Mouse (Mus musculus) heart, embryonic 16.5 days (tissue): ENCODE data around the gene Gsg1l. TPM values are rescaled to one million over a fixed set of nuclear protein-coding genes. Genes with fewer than 3 reads are reported as not detected.
A peak's percentile ranks its signal among the peaks of the same experiment; 100 is the strongest.

ENCODE experiments used
- ATAC-seq: fragments of 200-750 bp; cut with Nextera tagmentation; replicated peaks from 2 replicates; pipeline ENCODE4 v1.8.0; 2017; ENCODE audit warnings: moderate number of reproducible peaks; ENCODE audit not compliant: insufficient read depth, low FRiP score; ENCODE audit errors: extremely low read depth
- H3K27ac ChIP-seq: fragments of 300-500 bp; sonication (generic); 2 replicates; pipeline ENCODE4 v1.5.1; 2014; ENCODE audit warnings: mild to moderate bottlenecking, low read length, control low read depth, moderate library complexity
- H3K27me3 ChIP-seq: fragments of 300-500 bp; sonication (generic); 2 replicates; pipeline ENCODE4 v1.6.1; 2014; ENCODE audit warnings: low read length, mixed read lengths; ENCODE audit not compliant: control insufficient read depth, insufficient read depth
- H3K36me3 ChIP-seq: fragments of 300-500 bp; sonication (generic); 2 replicates; pipeline ENCODE4 v1.6.1; 2014; ENCODE audit not compliant: control insufficient read depth, insufficient read depth
- H3K4me1 ChIP-seq: fragments of 300-500 bp; sonication (generic); 2 replicates; pipeline ENCODE4 v1.6.1; 2014; ENCODE audit warnings: low read length, mixed read lengths; ENCODE audit not compliant: control insufficient read depth, insufficient read depth
- H3K4me2 ChIP-seq: fragments of 300-500 bp; sonication (generic); 2 replicates; pipeline ENCODE4 v1.6.1; 2014; ENCODE audit warnings: low read depth, mild to moderate bottlenecking, control low read depth, low read length
- H3K4me3 ChIP-seq: fragments of 300-500 bp; sonication (generic); 2 replicates; pipeline ENCODE4 v1.5.1; 2014; ENCODE audit warnings: mild to moderate bottlenecking, control low read depth, low read length
- H3K9ac ChIP-seq: fragments of 300-500 bp; sonication (generic); 2 replicates; pipeline ENCODE4 v1.6.1; 2014; ENCODE audit warnings: low read length, control low read depth
- H3K9me3 ChIP-seq: fragments of 300-500 bp; sonication (generic); replicated peaks from 2 replicates; pipeline ENCODE4 v1.6.1; 2016; ENCODE audit warnings: low read length; ENCODE audit not compliant: control insufficient read depth
- WGBS: fragments of 180-500 bp; shearing (Covaris S2); extraction: QIAGEN DNeasy Blood & Tissue Kit; methylation state at CpG from one replicate; pipeline ENCODE4 v1.1.7; 2014; 5-methylcytosine and 5-hydroxymethylcytosine counted together
- polyA plus RNA-seq: library from polyadenylated mRNA; unstranded; fragments of >200 nt; fragmentation: Nextera tagmentation; extraction: Ambion mirVana; gene quantifications from 2 replicates; pipeline ENCODE4 v1.2.1, GENCODE M21; 2015

Gene Gsg1l
- 7.5 and 7.9 TPM in 2 replicates for polyA plus RNA-seq

GRCm38 (mm10) chr7:126082286-126082741 lies at the start of gene Gsg1l:
TSS of gene Gsg1l (minus strand) at chr7:126082411.
- WGBS = under 1% methylated on average over 45 of the region's 49 CpGs
- H3K4me1 ChIP-seq = peaks cover 33% of the 10 kb centered on the region
- H3K4me2 ChIP-seq = peak within 1 kb of the TSS; percentile 96
- H3K27me3 ChIP-seq = peaks cover 43% of the 10 kb centered on the region
- H3K4me3 ChIP-seq = peak within 1 kb of the TSS; percentile 66
- peak; percentile 53 for ATAC-seq
- H3K9ac ChIP-seq = peak within 1 kb of the TSS; percentile 78
- H3K36me3 ChIP-seq = no peaks in the 10 kb centered on the region
- H3K27ac ChIP-seq = 0 out of 2 replicates have a peak within 1 kb of the TSS, but pooled peaks have one; percentile 3
- H3K9me3 ChIP-seq = no peaks in the 10 kb centered on the region

- Histone ChIP-seq H3K4me2 (no peak overlapping the region), H3K4me1 (peaks cover 28% of the 10 kb centered on the region), H3K9ac (no peak overlapping the region), H3K36me3 (peaks cover 31% of the 10 kb centered on the region), H3K27me3 (no peaks in the 10 kb centered on the region), H3K9me3 (no peaks in the 10 kb centered on the region), H3K27ac (no peak overlapping the region), H3K4me3 (no peak overlapping the region)
- ATAC-seq = no peak
- WGBS = 60% methylated on average over 2 of the region's 2 CpGs
Measured at GRCm38 (mm10) chr7:126127673-126128072, 45.5 kb upstream of the Gsg1l start.

DNA sequence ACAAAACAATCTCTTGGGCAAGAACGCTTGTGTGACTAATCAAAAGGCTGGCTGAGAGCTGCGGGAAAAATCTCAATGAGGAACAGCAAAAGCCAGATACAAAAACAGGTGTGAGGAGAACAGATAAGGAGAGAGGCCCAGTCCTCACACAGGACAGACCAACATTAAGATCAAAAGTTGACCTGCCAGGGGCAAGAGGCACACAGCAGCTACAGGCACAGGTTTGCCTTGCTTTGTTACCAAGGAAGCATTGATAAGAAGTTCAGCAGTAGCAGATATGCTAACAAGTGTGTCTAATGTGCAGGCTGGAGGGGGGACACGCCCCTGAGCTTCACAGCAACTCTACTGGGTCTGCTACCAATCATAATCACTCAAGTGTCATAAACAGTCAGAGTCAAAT lies 44.3 kb upstream of the Gsg1l start:
- no peak overlapping the region for H3K9ac ChIP-seq
- H3K27me3 ChIP-seq = no peaks in the 10 kb centered on the region
- no peak overlapping the region for H3K4me3 ChIP-seq
- peak overlapping the region; percentile 75 for H3K27ac ChIP-seq
- 32% methylated on average over 3 of the region's 3 CpGs for WGBS
- ATAC-seq = no peak; the same call in 1 of the 2 replicates
- H3K36me3 ChIP-seq = peaks cover 29% of the 10 kb centered on the region
- H3K4me1 ChIP-seq = peaks cover 33% of the 10 kb centered on the region
- H3K9me3 ChIP-seq = no peaks in the 10 kb centered on the region
- peak overlapping the region; percentile 20; the same call in 1 of the 2 replicates for H3K4me2 ChIP-seq

DNA sequence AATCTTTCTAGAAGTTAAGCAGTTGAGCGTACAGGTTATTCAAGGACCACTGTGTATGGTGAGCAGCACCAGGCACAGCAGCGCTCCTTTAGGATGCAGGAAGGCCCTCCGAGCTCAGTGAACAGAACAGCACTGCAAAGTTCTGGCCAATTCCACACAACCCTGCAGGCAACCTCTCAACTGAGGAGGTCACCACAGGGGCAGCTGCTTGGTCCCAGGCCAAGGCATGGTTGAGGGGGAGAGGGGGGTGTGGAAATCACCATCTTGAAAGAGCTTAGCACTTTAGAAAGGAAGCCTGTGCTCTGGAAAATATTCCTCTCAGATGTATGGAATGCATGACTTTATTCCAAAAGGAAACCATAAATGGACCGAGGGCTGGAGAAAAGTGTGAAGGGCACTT lies 39.3 kb upstream of the Gsg1l start:
- ATAC-seq = peak; percentile 78
- H3K9ac ChIP-seq = no peak overlapping the region
- no peaks in the 10 kb centered on the region for H3K27me3 ChIP-seq
- H3K4me3 ChIP-seq = no peak overlapping the region
- H3K4me2 ChIP-seq = no peak overlapping the region
- H3K27ac ChIP-seq = peak overlapping the region; percentile 69
- H3K36me3 ChIP-seq = peaks cover 35% of the 10 kb centered on the region
- whole genome bisulfite sequencing = 47% methylated on average over 4 of the region's 4 CpGs
- H3K4me1 ChIP-seq = peaks cover 27% of the 10 kb centered on the region
- no peaks in the 10 kb centered on the region for H3K9me3 ChIP-seq

- H3K27ac ChIP-seq = no peak overlapping the region
- no peak overlapping the region for H3K4me2 ChIP-seq
- H3K27me3 ChIP-seq = no peaks in the 10 kb centered on the region
- H3K4me3 ChIP-seq = no peak overlapping the region
- WGBS = 79% methylated on average over 6 of the region's 6 CpGs
- H3K9ac ChIP-seq = no peak overlapping the region
- no peaks in the 10 kb centered on the region for H3K9me3 ChIP-seq
- H3K36me3 ChIP-seq = peaks cover 41% of the 10 kb centered on the region
- H3K4me1 ChIP-seq = peaks cover 11% of the 10 kb centered on the region
- ATAC-seq = no peak
Measured at GRCm38 (mm10) chr7:126119819-126120218, 37.6 kb upstream of the Gsg1l start.

GRCm38 (mm10) chr7:126113263-126113662 lies 31.1 kb upstream of the Gsg1l start:
- Histone ChIP-seq H3K9ac (no peak overlapping the region), H3K27ac (no peak overlapping the region), H3K4me1 (no peaks in the 10 kb centered on the region), H3K4me2 (no peak overlapping the region), H3K36me3 (peaks cover 37% of the 10 kb centered on the region), H3K27me3 (no peaks in the 10 kb centered on the region), H3K9me3 (no peaks in the 10 kb centered on the region), H3K4me3 (no peak overlapping the region)
- no peak for ATAC-seq
- WGBS = 64% methylated on average over 4 of the region's 4 CpGs

GRCm38 (mm10) chr7:126111230-126111629 lies 29.0 kb upstream of the Gsg1l start:
- H3K27me3 ChIP-seq = no peaks in the 10 kb centered on the region
- H3K27ac ChIP-seq = no peak overlapping the region
- H3K9ac ChIP-seq = no peak overlapping the region
- H3K9me3 ChIP-seq = no peaks in the 10 kb centered on the region
- peaks cover 50% of the 10 kb centered on the region for H3K36me3 ChIP-seq
- no peak overlapping the region for H3K4me3 ChIP-seq
- no peak for ATAC-seq
- H3K4me1 ChIP-seq = no peaks in the 10 kb centered on the region
- no peak overlapping the region for H3K4me2 ChIP-seq
- 60% methylated on average over 2 of the region's 2 CpGs for WGBS

DNA sequence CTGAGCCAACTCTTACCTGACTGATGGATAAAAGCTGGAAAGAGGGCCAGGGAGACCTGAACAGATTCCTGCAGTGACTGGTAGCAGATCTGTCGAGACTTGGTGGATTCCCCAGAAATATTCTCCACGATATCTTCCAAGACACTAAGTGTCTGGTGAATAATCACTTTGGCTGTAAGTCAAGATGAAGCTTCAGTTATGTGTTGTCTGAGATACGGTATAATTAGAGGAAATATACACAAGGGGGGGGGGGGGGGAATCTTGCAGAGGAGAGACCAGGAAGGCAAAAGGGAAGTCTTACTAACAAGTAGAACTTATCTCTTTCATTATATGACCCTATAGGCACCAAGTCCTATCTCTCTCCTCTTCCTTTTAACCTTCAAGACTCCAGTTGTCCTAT lies 27.7 kb upstream of the Gsg1l start:
- no peak for ATAC-seq
- Histone ChIP-seq H3K4me2 (no peak overlapping the region), H3K9me3 (no peaks in the 10 kb centered on the region), H3K4me3 (no peak overlapping the region), H3K9ac (no peak overlapping the region), H3K27me3 (no peaks in the 10 kb centered on the region), H3K36me3 (peaks cover 50% of the 10 kb centered on the region), H3K27ac (no peak overlapping the region), H3K4me1 (no peaks in the 10 kb centered on the region)
- 81% methylated on average over 3 of the region's 3 CpGs for whole genome bisulfite sequencing

- H3K27me3 ChIP-seq = no peaks in the 10 kb centered on the region
- 87% methylated on average over 11 of the region's 11 CpGs for WGBS
- peaks cover 3% of the 10 kb centered on the region; the same call in 1 of the 2 replicates for H3K4me1 ChIP-seq
- peaks cover 47% of the 10 kb centered on the region for H3K36me3 ChIP-seq
- H3K9ac ChIP-seq = no peak overlapping the region
- H3K4me3 ChIP-seq = no peak overlapping the region
- H3K4me2 ChIP-seq = no peak overlapping the region
- H3K27ac ChIP-seq = no peak overlapping the region
- H3K9me3 ChIP-seq = no peaks in the 10 kb centered on the region
- ATAC-seq = no peak
Measured at GRCm38 (mm10) chr7:126100440-126100839, 18.2 kb upstream of the Gsg1l start.
